Mouse (Mus musculus) v-Abl transformed pro-B cells (cell line): Measurements from ENCODE around the gene Slc2a1.

Experiments
- in situ Hi-C, 2 experiments: fragments of 400-800 bp; cut with MboI; formaldehyde crosslinking; loops; one replicate each; pipeline ENCODE4 v1.15.1; 2025; ENCODE audit not compliant: unreplicated experiment in 2 of 2

Gene Slc2a1

DNA sequence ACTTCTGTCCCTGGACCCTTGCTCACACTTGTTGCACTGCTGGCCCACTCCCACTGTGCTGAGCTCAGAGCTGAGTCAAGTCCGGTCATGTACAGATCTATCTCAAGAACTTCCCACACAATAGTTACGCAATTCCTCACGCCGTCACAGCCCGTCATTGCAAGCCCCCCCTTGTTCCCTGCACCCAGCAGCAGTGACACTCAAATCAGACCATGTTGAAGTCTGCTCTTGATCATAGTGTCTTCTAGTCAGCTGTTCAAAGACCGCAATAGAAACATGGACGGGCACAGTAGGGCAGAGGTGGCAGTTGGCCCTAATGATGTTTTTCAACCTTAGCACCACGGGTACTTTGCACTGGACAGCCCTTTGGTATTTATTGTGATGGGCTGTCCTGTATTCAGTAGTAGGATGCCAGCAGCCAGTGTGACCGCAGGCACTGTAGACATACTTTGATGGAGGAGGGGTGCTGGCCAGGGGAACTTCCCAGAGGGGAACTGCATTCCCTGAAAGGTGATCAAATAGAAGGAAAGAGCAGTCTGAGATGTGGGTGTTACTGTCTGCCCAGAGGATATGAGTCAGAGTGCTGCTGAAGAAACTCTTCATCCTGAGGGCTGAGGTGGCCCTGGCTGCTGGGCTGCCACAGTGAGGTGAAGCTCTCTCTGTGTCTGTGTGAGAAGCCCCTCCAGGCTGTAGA lies 17.2 kb downstream of the Slc2a1 start:
- in situ Hi-C loops, result no loop called here

DNA sequence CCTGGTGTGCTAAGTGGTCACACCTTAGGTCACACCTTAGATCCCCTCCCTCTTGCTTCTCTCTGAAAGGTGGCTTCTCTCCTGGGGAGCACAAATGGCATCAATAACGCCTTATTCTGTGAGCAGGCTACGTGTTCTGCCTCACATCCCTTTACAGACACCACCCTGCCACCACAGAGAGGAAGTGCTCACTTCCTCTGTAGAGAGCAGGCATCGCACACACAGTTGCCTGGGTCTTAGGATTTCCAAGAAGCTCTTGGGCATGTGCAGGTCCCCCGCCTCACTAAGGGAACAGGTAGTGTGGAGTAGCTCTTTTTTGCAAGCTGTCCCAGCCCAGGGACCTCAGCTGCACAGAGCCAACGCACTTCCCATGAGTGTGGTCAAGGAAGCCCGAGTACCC lies 18.7 kb downstream of the Slc2a1 start:
- in situ Hi-C loops, result no loop called here

DNA sequence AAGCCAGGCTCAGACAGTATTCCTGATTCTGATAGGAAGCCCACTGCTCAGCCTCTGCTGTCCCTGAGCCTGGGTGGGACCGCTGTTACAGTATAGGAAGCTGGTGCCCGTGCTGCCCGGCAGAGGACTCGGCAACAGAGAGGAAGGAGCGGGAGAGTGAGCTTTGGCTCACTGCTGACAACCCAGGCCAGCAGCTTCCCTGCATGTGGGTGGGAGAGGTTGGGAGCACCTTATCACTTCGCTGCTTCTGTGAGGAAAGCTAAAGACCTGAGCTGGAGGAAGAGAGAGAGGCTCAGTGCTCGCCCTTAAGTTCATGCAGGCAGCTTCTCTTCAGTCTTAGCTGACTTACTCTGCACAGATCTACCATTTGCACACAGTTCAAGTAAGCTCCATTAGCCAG lies 20.0 kb downstream of the Slc2a1 start:
- in situ Hi-C loops, result no loop called here

DNA sequence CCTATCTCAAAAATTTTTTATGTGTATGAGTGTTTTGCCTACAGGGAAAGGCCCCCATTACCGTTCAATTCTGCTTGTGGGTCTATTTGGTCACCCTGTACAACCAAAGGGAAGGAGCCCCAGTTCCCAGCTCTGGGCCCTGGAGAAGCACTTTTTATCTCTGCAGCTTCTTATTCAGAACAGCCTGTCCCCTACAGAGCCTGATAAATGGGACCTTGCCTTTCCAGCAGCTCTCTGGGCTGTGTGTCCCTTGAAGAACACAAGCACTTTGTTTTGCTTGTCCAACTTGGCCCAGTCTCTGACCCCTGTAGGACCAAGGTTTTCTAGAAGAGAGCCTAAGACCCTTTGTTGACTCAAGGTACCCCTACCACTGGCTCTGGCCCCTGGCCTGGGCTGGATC lies 20.6 kb downstream of the Slc2a1 start:
- in situ Hi-C loops, result no loop called here

DNA sequence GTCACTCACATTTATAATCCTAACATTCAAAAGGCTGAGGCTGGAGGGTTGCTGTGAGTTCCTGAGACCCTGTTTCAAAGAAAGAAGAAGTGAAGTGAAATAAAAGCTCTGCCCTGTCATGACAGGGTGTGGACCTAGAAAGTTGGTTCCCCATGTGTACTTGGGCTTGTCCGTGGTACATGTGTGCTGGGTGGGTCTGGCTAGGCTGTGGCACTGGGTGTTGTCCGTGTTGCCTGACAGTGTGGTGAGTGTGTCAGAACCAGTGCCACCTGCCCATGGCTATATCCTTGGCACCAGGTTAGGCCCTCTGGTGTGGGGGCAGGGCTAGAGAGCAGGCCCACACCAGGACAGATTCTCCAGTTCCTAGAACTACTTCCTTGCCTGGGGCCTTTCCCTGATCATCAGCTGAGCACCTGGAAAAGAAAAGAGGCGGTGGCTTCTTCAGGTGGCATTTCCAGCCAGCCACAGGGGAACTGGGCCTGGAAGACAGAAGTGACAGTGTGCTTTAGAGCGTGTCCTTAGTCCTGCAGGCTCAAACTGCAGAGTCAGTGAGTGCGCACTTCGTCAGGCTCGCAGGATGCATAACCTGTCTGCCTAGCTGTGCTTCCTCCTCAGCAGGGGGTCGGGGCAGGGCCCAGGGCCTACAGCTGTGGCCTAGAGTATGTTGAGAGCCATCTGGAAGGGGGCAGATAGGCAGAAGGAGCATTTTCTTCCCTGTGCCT lies 22.8 kb downstream of the Slc2a1 start:
- in situ Hi-C loops, result no loop called here

DNA sequence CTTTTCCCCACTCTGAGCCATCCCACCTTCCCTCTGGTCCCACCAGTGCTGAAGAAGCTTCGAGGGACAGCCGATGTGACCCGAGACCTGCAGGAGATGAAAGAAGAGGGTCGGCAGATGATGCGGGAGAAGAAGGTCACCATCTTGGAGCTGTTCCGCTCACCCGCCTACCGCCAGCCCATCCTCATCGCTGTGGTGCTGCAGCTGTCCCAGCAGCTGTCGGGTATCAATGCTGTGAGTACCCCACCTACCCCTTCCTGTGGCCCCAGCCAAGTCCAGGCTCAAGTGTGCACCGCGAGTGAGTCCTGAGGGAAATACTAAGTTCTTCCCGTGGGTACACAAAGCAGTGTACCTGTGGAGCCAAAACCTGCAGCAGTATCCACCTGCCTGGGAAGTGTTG lies 24.8 kb downstream of the Slc2a1 start:
- in situ Hi-C loops, result no loop called here

DNA sequence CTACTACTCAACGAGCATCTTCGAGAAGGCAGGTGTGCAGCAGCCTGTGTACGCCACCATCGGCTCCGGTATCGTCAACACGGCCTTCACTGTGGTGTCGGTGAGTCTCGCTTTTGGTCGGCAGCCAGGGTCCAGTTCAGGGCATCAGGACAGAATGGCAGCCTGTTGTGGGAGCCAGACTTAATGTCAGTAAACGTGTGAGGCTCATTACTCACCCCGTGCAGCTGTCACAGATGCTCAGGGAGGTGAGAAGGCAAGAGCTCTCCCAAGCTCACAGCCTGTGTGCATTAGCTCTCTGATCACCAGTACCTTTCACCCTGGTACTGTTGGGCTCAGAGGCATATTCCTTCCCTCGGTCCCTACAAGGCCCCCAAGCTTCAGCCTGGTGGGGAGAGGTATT lies 25.3 kb downstream of the Slc2a1 start:
- in situ Hi-C loops, result no loop called here

DNA sequence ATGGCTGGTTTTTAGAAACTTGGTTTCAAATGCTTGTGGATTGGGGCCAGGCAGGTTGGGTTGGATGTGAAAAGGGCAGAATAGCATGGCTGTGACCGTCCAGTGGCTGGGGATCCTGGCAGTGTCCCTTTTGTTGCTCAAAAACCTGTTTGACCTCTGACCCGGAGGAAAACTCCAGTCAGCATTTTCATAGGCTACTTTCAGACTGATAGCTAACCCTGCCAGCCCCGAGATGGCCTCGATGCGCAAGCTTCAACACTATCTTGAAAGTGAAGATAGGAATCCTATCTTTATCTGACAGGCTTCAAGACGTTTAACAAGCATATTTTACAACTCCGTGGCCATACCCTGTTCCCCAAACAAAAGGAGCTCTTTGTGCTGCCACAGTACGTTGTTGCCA lies 28.8 kb downstream of the Slc2a1 start:
- in situ Hi-C loops, result no loop called here

DNA sequence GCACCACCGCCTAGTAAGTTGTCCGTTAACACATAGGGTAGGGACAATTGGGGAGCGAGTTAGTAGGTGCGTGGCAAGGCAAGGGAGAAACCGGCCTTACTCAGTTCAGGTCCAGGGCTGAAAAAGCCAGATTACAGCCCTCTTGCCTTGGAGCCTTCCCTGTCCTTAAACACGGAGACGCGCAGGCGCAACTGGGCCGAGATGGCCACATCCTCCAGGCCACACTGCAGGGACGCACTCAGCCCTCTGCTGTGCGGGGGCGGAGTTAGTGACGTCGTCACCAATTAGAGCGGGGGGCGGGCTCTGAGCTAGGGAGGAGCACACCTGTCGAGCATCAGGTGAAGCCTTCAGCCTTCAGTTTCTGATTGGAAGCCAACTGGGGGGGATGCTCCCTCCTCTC lies 29.7 kb downstream of the Slc2a1 start:
- in situ Hi-C loops, result no loop called here

DNA sequence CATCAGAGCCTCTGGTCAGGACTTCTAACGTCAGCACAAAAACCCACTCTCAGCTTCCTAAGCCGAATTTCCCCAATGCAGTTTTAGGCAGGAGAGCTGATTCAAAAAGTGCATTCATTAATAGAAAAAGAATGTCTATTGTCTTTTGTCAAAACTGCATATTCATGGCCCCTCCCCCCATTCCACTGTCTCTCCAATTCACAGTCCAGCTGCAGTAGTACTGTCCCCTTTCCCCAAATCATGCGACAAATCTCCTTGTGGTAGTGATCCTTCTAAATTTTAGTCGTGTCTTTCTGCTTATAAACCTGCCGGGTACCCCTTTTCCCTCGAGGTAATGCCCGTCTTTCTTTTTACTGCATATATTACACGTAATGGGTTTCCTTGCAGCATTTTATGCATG lies 30.3 kb downstream of the Slc2a1 start:
- in situ Hi-C loops, result no loop called here

DNA sequence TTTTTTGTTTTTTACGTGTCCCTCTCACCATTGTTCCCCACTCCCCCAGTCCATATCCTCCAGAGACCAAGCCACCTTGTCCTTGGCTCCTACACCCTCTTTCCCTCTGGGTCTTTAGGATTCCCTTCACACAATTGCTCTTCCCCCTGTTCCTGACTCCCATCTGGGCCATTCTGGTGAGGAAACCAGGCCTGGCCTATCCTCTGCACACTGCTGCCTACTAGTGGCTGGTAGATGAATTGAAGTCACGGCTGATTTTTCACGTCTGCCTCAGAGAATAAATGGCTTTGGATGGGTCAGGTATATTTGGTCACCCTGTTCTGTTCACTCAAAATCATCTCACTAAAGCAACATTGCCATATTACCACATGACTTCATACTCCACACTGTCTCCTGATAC lies 31.6 kb downstream of the Slc2a1 start:
- in situ Hi-C loops, result loop anchor here in 1 of 2 experiments (5.0 kb wide), 1 partner anchor 138 kb away; no protein-coding TSS in a partner anchor

DNA sequence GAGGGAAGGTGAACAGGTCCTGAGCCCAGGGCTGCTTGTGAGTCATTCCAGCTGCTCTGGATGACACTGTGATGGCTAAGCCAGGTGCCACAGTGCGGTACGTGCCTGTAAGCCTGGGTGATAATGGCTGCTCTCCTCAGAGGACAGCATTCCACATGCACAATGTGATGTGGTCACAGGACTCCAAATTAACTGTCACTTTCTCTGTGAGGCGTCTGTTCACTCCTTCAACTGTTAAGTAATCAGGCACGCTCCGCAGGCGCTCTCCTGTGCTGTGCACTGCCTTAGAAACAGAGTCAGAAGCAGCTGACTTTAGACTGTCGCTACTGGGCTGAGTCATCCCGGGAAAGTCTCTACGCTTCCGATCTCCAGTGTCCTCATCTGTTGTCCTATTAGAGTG lies 32.7 kb downstream of the Slc2a1 start:
- in situ Hi-C loops, result loop anchor here in 1 of 2 experiments (5.0 kb wide), 1 partner anchor 139 kb away; no protein-coding TSS in a partner anchor

DNA sequence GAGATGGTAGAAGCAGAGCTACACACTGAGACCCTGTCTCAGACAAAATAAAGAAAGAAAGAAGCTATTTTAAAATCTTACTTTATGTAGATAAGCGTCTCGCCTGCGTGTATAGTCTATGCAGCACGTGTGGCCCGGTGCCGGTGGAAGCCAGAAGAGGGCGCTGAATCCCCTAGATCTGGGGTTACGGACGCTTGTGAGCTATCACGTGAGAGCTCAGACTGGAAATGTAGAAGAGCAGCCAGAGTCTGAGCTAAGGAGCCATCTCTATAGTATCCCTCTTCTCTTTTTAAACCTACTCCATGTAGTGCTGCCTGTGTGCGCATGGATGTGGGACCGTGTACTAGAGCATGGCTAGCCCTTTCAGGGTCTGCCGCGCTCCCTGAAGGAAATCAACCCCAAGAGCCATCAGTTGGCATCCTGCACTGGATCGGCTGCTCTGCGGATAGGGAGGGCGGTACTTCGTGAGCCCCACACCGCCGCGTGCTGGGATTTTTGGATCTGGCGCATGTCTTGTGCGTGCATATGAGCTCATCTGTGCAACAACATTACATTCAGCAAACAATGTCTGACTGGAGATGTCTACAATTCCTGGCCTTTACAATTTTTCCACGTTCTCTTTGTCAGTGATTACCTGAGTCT lies 33.8 kb downstream of the Slc2a1 start:
- in situ Hi-C loops, result loop anchor here in 1 of 2 experiments (5.0 kb wide), 1 partner anchor 140 kb away; no protein-coding TSS in a partner anchor

DNA sequence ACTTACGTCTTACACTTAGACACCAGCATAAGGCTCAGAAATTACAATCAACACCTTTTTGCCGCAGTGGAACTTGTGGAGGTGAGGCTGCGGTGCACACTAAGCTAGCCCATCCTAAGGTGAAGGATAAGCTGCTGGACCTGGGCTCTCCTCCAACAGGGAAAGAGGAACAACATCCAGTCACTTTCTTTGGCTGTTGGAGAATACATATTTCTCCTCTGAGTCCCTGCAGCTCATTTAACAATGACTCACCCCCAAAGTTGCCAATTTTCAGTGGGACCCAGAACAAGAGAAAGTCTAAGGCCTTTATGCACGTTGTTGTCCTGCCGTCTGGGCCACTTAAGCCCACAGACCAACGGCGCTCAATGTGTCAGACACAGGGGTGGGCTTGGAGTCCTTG lies 38.3 kb downstream of the Slc2a1 start:
- in situ Hi-C loops, result no loop called here

DNA sequence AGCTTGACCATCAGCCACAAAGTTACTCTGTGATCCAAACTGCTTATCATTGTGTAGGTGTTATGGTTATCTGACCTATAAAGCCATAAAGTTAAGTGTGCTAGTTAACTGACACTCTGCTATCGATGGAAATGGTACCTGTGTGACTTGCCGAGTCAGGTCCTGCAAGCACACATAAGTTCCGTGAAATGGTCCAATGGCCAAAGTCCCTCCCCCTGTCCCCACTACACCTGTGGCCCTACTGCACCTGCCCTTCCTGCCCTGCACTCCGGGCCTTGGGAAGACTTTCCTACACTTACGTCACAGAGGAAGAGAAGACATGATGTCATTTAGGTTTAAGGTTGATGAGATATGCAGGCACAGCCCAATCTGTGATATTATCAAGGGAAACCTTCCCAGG lies 38.8 kb downstream of the Slc2a1 start:
- in situ Hi-C loops, result no loop called here

DNA sequence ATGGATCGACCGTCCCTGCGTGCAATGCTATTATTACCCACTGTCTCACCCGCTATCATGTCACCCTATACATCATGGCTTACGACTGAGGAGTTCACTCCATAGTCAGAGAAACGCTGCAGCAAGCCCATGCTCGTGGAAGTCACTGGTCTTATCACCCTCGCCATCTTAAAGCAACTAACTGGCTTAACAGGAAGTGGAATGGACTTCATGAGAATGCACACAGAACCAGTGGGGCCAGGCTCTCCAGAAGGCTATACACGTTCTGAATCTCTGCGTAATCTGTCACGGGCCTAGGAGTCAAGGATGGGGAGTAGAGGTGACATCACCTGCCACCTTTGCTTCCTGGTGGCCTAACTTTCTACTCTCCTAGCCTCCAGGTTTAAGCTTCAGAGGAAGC lies 40.2 kb downstream of the Slc2a1 start:
- in situ Hi-C loops, result no loop called here

DNA sequence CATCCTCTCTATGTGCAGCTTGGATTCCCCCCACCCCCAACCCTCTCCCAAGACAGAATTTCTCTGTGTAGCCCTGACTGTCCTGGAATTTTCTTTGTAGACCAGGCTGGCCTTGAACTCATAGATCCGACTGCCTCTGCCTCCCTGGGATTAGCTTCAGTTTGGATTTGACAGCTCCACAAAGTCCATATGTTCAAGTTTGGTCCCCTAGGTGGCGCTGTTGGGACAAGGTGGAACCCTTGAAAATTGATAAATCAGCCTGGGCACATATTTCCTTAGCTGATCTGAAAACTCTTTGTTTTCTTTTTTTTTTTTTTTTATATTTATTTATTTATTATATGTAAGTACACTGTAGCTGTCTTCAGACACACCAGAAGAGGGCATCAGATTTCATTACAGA lies 48.7 kb downstream of the Slc2a1 start:
- in situ Hi-C loops, result loop anchor here in 1 of 2 experiments (5.0 kb wide), 1 partner anchor 50 kb away; no protein-coding TSS in a partner anchor

DNA sequence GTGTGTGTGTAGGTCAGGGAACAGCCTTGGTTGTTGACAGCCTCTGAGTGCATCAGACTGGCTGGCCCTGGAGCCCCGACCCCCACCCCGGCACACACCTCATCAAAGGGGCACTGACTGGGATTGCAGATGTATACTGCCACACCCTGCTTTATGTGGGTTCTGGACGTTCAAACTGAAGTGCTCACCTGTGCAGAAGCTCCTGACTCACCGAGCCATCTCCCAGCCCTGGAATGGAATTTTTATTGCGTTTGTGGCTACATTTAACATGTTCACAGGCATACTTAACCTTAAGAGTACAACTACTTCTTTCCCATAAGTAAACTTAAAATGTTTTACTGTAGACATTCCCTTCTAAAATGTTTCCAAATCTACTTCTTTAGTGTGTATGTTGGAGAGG lies 49.4 kb downstream of the Slc2a1 start:
- in situ Hi-C loops, result loop anchor here in 1 of 2 experiments (5.0 kb wide), 1 partner anchor 49 kb away; no protein-coding TSS in a partner anchor

DNA sequence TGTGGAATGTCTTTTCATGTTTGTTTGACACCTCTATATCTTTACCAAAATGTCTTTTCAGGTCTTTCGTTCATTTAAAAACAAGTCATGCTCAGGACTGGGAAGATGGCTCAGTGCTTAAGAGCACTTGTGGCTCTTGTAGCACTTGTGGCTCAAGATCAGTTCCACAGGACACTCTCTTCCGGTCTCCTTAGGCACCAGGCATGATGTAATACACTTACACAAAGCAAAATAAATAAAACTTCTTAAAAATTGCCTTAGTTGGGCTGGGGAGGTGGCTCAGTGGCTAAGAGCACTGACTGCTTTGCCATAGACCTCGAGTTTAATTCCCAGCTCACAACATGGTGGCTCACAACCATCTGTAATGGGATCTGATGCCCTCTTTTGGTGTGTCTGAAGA lies 52.8 kb downstream of the Slc2a1 start:
- in situ Hi-C loops, result loop anchor here in 1 of 2 experiments (10.0 kb wide), 1 partner anchor 517 kb away; no protein-coding TSS in a partner anchor

DNA sequence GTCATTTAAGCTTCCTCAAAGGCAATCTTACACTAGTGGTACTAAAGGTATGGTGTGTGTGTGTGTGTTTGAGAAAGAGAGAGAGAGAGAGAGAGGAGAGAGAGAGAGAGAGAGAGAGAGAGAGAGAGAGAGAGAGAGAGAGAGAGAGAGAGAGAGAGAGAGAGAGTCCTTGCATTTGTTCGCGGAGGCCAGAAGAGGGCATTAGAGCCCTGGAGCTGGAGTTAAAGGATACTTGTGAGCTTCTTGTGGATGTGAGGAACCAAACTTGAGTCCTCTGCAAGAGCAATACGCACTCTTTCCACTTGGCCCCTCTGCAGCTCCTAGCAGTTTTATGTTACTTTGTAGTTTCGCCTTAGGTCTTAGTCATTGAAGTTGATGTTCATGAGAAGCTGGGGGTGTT lies 54.5 kb downstream of the Slc2a1 start:
- in situ Hi-C loops, result loop anchor here in 1 of 2 experiments (10.0 kb wide), 1 partner anchor 518 kb away; no protein-coding TSS in a partner anchor

DNA sequence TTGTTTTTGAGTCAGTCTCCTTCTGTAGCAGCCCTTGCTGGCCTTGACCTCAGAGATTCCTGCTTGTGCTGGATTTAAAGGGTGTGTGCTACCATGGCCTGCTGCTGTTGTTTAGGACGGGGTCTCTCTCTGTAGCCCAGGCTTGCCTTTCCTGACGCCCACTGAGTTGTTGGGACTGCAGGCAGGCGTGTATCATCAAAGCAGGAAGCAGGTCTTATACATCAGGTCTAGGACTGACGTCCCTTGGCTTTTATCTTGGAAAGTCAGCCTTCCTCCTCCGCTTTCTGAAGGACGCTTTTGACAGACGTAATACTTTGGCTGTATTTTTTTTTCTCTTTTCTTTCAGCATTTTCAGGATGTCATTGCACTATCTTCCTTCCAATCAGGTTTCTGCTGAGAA lies 57.4 kb downstream of the Slc2a1 start:
- in situ Hi-C loops, result loop anchor here (5.0 to 10.0 kb wide), 4 partner anchors 159 to 524 kb away; no protein-coding TSS in a partner anchor
